8 mouse cellular contexts compared by ENCODE assay signal in the genomic region with DNA sequence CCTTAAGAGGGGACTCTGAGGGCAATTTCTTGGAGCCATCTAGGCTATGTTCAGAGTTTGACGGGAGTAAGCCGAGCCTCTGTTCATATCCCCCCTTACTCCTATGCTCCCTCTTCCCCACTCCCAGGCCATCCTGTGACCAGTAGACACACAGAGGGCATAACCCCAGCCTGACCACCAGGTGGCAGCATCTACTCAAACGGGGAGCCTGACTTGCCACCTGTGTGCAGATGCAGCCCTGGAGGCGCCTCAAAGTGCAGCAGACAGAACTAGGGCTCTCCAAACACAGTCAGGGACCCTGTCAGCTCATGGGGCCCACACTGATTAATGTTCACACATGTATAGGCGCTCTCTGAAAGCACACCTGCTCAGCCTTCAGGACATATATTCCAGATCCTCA. TPM values are rescaled to one million over a fixed set of nuclear protein-coding genes. Genes with fewer than 3 reads are reported as not detected.
DNase-seq lines count a peak whose midpoint lies in the region; ATAC-seq and TF ChIP-seq lines count a peak whose summit lies in the region.

No protein-coding gene starts in this region.

- no peak overlapping the region for H3K27ac ChIP-seq in embryonic facial prominence, embryonic 13.5 days
- no peak overlapping the region for H3K27ac ChIP-seq in heart, embryonic 11.5 days (ENCODE audit: low read depth, low read length)
- no peak overlapping the region for H3K27ac ChIP-seq in kidney, embryonic 15.5 days
- no peak overlapping the region for H3K27ac ChIP-seq in liver, postnatal 0 days (ENCODE audit: low read depth)
- no peak overlapping the region for H3K27ac ChIP-seq in neural tube, embryonic 14.5 days (ENCODE audit: low read depth, low read length)
- H3K27ac ChIP-seq in testis, adult 2 months (ENCODE audit: control insufficient read depth, insufficient read depth, low read depth, low read length) = no peak overlapping the region

- no peak overlapping the region for H3K4me3 ChIP-seq in embryonic facial prominence, embryonic 13.5 days
- H3K4me3 ChIP-seq in heart, embryonic 11.5 days (ENCODE audit: low read depth, low read length) = no peak overlapping the region
- H3K4me3 ChIP-seq in kidney, embryonic 15.5 days (replicated peaks) = no peak overlapping the region
- no peak overlapping the region for H3K4me3 ChIP-seq in liver, postnatal 0 days (ENCODE audit: low read depth, low read length)
- no peak overlapping the region for H3K4me3 ChIP-seq in neural tube, embryonic 14.5 days (ENCODE audit: low read depth, low read length)
- no peak overlapping the region for H3K4me3 ChIP-seq in testis, adult 2 months (ENCODE audit: control insufficient read depth, low read depth, low read length)

- DNase-seq in CD4-positive, CD25-positive, alpha-beta regulatory T cell, adult 2 months (ENCODE audit: low read depth, low spot score) = peak; percentile 93
- peak; percentile 88 for DNase-seq in adrenal gland, postnatal 25 days
- peak; percentile 92 for DNase-seq in liver, postnatal 0 days

- peaks cover 23% of the 10 kb centered on the region for H3K27me3 ChIP-seq in embryonic facial prominence, embryonic 13.5 days
- H3K27me3 ChIP-seq in heart, embryonic 11.5 days (ENCODE audit: control insufficient read depth, insufficient read depth, low read length) = peaks cover 15% of the 10 kb centered on the region; the same call in 1 of the 2 replicates
- H3K27me3 ChIP-seq in kidney, embryonic 15.5 days = peaks cover 21% of the 10 kb centered on the region
- peaks cover 8% of the 10 kb centered on the region for H3K27me3 ChIP-seq in liver, postnatal 0 days (ENCODE audit: insufficient read depth, low read length)
- H3K27me3 ChIP-seq in neural tube, embryonic 14.5 days (ENCODE audit: control insufficient read depth, insufficient read depth, low read length) = no peaks in the 10 kb centered on the region
- H3K27me3 ChIP-seq in testis, adult 2 months (ENCODE audit: control insufficient read depth, insufficient read depth, low read length) = no peaks in the 10 kb centered on the region

- no peak overlapping the region for H3K4me2 ChIP-seq in embryonic facial prominence, embryonic 13.5 days
- no peak overlapping the region; the same call in 1 of the 2 replicates for H3K4me2 ChIP-seq in heart, embryonic 11.5 days
- H3K4me2 ChIP-seq in kidney, embryonic 15.5 days = no peak overlapping the region
- no peak overlapping the region for H3K4me2 ChIP-seq in liver, postnatal 0 days (ENCODE audit: low read depth, low read length)
- H3K4me2 ChIP-seq in neural tube, embryonic 14.5 days (ENCODE audit: low read depth, low read length) = no peak overlapping the region

- 6% methylated on average over 5 of the region's 5 CpGs for WGBS in embryonic facial prominence, embryonic 13.5 days
- WGBS in heart, embryonic 11.5 days (ENCODE audit: insufficient replicate concordance) = 4% methylated on average over 5 of the region's 5 CpGs
- 6% methylated on average over 5 of the region's 5 CpGs for WGBS in kidney, embryonic 15.5 days
- WGBS in liver, postnatal 0 days (ENCODE audit: insufficient replicate concordance) = 5% methylated on average over 5 of the region's 5 CpGs
- 8% methylated on average over 5 of the region's 5 CpGs for WGBS in neural tube, embryonic 14.5 days

- TF ChIP-seq POLR2A in testis, adult 2 months (IDR thresholded peaks at IDR 0.05; ENCODE audit: control insufficient read depth, low read depth, low read length) = no peak

- no peaks in the 10 kb centered on the region for H3K36me3 ChIP-seq in embryonic facial prominence, embryonic 13.5 days
- H3K36me3 ChIP-seq in heart, embryonic 11.5 days (ENCODE audit: control insufficient read depth, insufficient read depth, low read length) = no peaks in the 10 kb centered on the region
- no peaks in the 10 kb centered on the region for H3K36me3 ChIP-seq in kidney, embryonic 15.5 days
- H3K36me3 ChIP-seq in liver, postnatal 0 days (replicated peaks; ENCODE audit: insufficient read depth, low read length) = no peaks in the 10 kb centered on the region
- no peaks in the 10 kb centered on the region for H3K36me3 ChIP-seq in neural tube, embryonic 14.5 days (ENCODE audit: control insufficient read depth, insufficient read depth, low read length)
- no peaks in the 10 kb centered on the region for H3K36me3 ChIP-seq in testis, adult 2 months (ENCODE audit: control insufficient read depth, insufficient read depth, low read length)

- H3K4me1 ChIP-seq in embryonic facial prominence, embryonic 13.5 days = peaks cover 14% of the 10 kb centered on the region
- peaks cover 31% of the 10 kb centered on the region for H3K4me1 ChIP-seq in heart, embryonic 11.5 days (ENCODE audit: control insufficient read depth, insufficient read depth, low read length)
- H3K4me1 ChIP-seq in kidney, embryonic 15.5 days = peaks cover 43% of the 10 kb centered on the region
- H3K4me1 ChIP-seq in liver, postnatal 0 days (ENCODE audit: insufficient read depth) = peaks cover 41% of the 10 kb centered on the region
- 0 out of 2 replicates have a peak, but pooled peaks cover 3% of the 10 kb centered on the region for H3K4me1 ChIP-seq in neural tube, embryonic 14.5 days (ENCODE audit: control insufficient read depth, insufficient read depth, low read length)
- H3K4me1 ChIP-seq in testis, adult 2 months (ENCODE audit: control insufficient read depth, insufficient read depth, low read length) = peaks cover 13% of the 10 kb centered on the region

- TF ChIP-seq CTCF in liver, postnatal 0 days (IDR thresholded peaks at IDR 0.05; ENCODE audit: low read depth) = peak; percentile 99
- peak; percentile 91; the same call in 1 of the 2 replicates for TF ChIP-seq CTCF in testis, adult 2 months (IDR thresholded peaks at IDR 0.05; ENCODE audit: control insufficient read depth, insufficient read depth, insufficient replicate concordance, low read depth, low read length)

- ATAC-seq in embryonic facial prominence, embryonic 13.5 days (ENCODE audit: insufficient number of reproducible peaks, insufficient read depth, low FRiP score, low TSS enrichment, low read depth) = 0 out of 2 replicates have a peak, but pooled peaks have one; percentile 27
- ATAC-seq in heart, embryonic 11.5 days (replicated peaks; ENCODE audit: insufficient number of reproducible peaks, low FRiP score, low TSS enrichment) = peak; percentile 63
- ATAC-seq in kidney, embryonic 15.5 days (replicated peaks; ENCODE audit: low FRiP score) = peak; percentile 60
- peak; percentile 76 for ATAC-seq in liver, postnatal 0 days
- peak; percentile 58; the same call in 1 of the 2 replicates for ATAC-seq in neural tube, embryonic 14.5 days (ENCODE audit: low read depth)

- H3K9me3 ChIP-seq in embryonic facial prominence, embryonic 13.5 days = no peaks in the 10 kb centered on the region
- H3K9me3 ChIP-seq in heart, embryonic 11.5 days (replicated peaks; ENCODE audit: control insufficient read depth, low read length) = no peaks in the 10 kb centered on the region
- H3K9me3 ChIP-seq in kidney, embryonic 15.5 days (replicated peaks) = no peaks in the 10 kb centered on the region
- no peaks in the 10 kb centered on the region for H3K9me3 ChIP-seq in liver, postnatal 0 days (ENCODE audit: low read length)
- no peaks in the 10 kb centered on the region for H3K9me3 ChIP-seq in neural tube, embryonic 14.5 days (ENCODE audit: control insufficient read depth, low read length)

- no peak for TF ChIP-seq EP300 in liver, postnatal 0 days (IDR thresholded peaks at IDR 0.05; ENCODE audit: low read depth)

- H3K9ac ChIP-seq in embryonic facial prominence, embryonic 13.5 days = no peak overlapping the region
- no peak overlapping the region for H3K9ac ChIP-seq in heart, embryonic 11.5 days (ENCODE audit: low read depth, low read length)
- no peak overlapping the region for H3K9ac ChIP-seq in kidney, embryonic 15.5 days
- no peak overlapping the region for H3K9ac ChIP-seq in liver, postnatal 0 days (replicated peaks)
- no peak overlapping the region for H3K9ac ChIP-seq in neural tube, embryonic 14.5 days (replicated peaks; ENCODE audit: low read depth, low read length)

RNA-seq across cellular contexts. Expression of gene Zfpm1, which starts 8.8 kb away (rescaled TPM):
- total RNA-seq in adrenal gland, postnatal 25 days (2021) = 17.8 and 22.4 TPM in 2 replicates
- polyA plus RNA-seq in embryonic facial prominence, embryonic 13.5 days (2015; fragmentation: Nextera tagmentation; extraction: Ambion mirVana) = 1.7 and 1.8 TPM in 2 replicates
- 6.9 and 7.9 TPM in 2 replicates for polyA plus RNA-seq in heart, embryonic 11.5 days (2014; fragmentation: Nextera tagmentation; extraction: Ambion mirVana)
- 2.2 and 2.4 TPM in 2 replicates for polyA plus RNA-seq in kidney, embryonic 15.5 days (2015; fragmentation: Nextera tagmentation; extraction: Ambion mirVana)
- polyA plus RNA-seq in liver, postnatal 0 days (2015; fragmentation: Nextera tagmentation; extraction: Ambion mirVana) = 5.7 and 6.9 TPM in 2 replicates
- 1.2 and 1.4 TPM in 2 replicates for polyA plus RNA-seq in neural tube, embryonic 14.5 days (2014; fragmentation: Nextera tagmentation; extraction: Ambion mirVana)
- polyA plus RNA-seq in testis, adult 2 months (2012; rRNA removed) = 35.2 and 35.7 TPM in 2 replicates
